Mouse (Mus musculus) neural tube, embryonic 15.5 days (tissue): Measurements from ENCODE around the gene Akap17b. TPM values are rescaled to one million over a fixed set of nuclear protein-coding genes. Genes with fewer than 3 reads are reported as not detected.
A peak's percentile ranks its signal among the peaks of the same experiment; 100 is the strongest.

Experiments used
- ATAC-seq: fragments of 200-750 bp; cut with Nextera tagmentation; 2 replicates; pipeline ENCODE4 v1.8.0; 2017; ENCODE audit warnings: mild to moderate bottlenecking, moderate TSS enrichment, moderate library complexity; ENCODE audit not compliant: low FRiP score
- H3K27ac ChIP-seq: fragments of 300-500 bp; sonication (generic); replicated peaks from 2 replicates; pipeline ENCODE4 v1.5.1; 2015; ENCODE audit warnings: mild to moderate bottlenecking, inconsistent platforms
- H3K27me3 ChIP-seq: fragments of 300-500 bp; sonication (generic); replicated peaks from 2 replicates; pipeline ENCODE4 v1.6.1; 2015; ENCODE audit warnings: inconsistent platforms
- H3K36me3 ChIP-seq: fragments of 300-500 bp; sonication (generic); 2 replicates; pipeline ENCODE4 v1.6.1; 2015; ENCODE audit warnings: inconsistent platforms
- H3K4me1 ChIP-seq: fragments of 300-500 bp; sonication (generic); 2 replicates; pipeline ENCODE4 v1.6.1; 2015; ENCODE audit warnings: inconsistent platforms
- H3K4me2 ChIP-seq: fragments of 300-500 bp; sonication (generic); 2 replicates; pipeline ENCODE4 v1.6.1; 2015; ENCODE audit warnings: inconsistent platforms, mild to moderate bottlenecking, moderate library complexity
- H3K4me3 ChIP-seq: fragments of 300-500 bp; sonication (generic); replicated peaks from 2 replicates; pipeline ENCODE4 v1.5.1; 2015; ENCODE audit warnings: mild to moderate bottlenecking, inconsistent platforms
- H3K9ac ChIP-seq: fragments of 300-500 bp; sonication (generic); replicated peaks from 2 replicates; pipeline ENCODE4 v1.6.1; 2015; ENCODE audit warnings: mild to moderate bottlenecking, inconsistent platforms
- H3K9me3 ChIP-seq: fragments of 300-500 bp; sonication (generic); replicated peaks from 2 replicates; pipeline ENCODE4 v1.6.1; 2016; ENCODE audit warnings: inconsistent platforms
- WGBS: fragments of 180-500 bp; shearing (Covaris S2); methylation state at CpG from one replicate; pipeline ENCODE4 v1.1.7; 2015; ENCODE audit warnings: mixed read lengths; 5-methylcytosine and 5-hydroxymethylcytosine counted together
- polyA plus RNA-seq: library from polyadenylated mRNA; unstranded; fragments of >200 nt; fragmentation: Nextera tagmentation; extraction: Ambion mirVana; gene quantifications from 2 replicates; pipeline ENCODE4 v1.2.1, GENCODE M21; 2015

Gene Akap17b
- polyA plus RNA-seq, 1 experiment from 2014 or later: 6.1 TPM

GRCm38 (mm10) chrX:36586629-36587303 lies 58.4 kb downstream of the Akap17b start:
- peak; percentile 53; the same call in 1 of the 2 replicates for ATAC-seq
- Histone ChIP-seq H3K4me3 (no peak overlapping the region), H3K36me3 (no peaks in the 10 kb centered on the region), H3K9me3 (no peaks in the 10 kb centered on the region), H3K27ac (peak overlapping the region; percentile 73), H3K9ac (no peak overlapping the region), H3K27me3 (no peaks in the 10 kb centered on the region), H3K4me2 (peak overlapping the region; percentile 13), H3K4me1 (peaks cover 7% of the 10 kb centered on the region; the same call in 1 of the 2 replicates)
- WGBS: 44% methylated on average over 1 of the region's 1 CpGs

- H3K9ac ChIP-seq: no peak overlapping the region
- WGBS: 29% methylated on average over 3 of the region's 3 CpGs
- no peaks in the 10 kb centered on the region for H3K9me3 ChIP-seq
- no peak for ATAC-seq
- H3K27ac ChIP-seq: no peak overlapping the region
- no peak overlapping the region for H3K4me3 ChIP-seq
- no peaks in the 10 kb centered on the region for H3K36me3 ChIP-seq
- no peak overlapping the region for H3K4me2 ChIP-seq
- H3K27me3 ChIP-seq: no peaks in the 10 kb centered on the region
- H3K4me1 ChIP-seq: no peaks in the 10 kb centered on the region
Observed at GRCm38 (mm10) chrX:36562079-36562478, 83.1 kb downstream of the Akap17b start.

GRCm38 (mm10) chrX:36561650-36562049 lies 83.5 kb downstream of the Akap17b start:
- H3K27ac ChIP-seq: no peak overlapping the region
- ATAC-seq: no peak
- H3K4me3 ChIP-seq: no peak overlapping the region
- H3K27me3 ChIP-seq: no peaks in the 10 kb centered on the region
- H3K4me2 ChIP-seq: no peak overlapping the region
- 13% methylated on average over 7 of the region's 7 CpGs for WGBS
- no peaks in the 10 kb centered on the region for H3K9me3 ChIP-seq
- no peaks in the 10 kb centered on the region for H3K36me3 ChIP-seq
- H3K9ac ChIP-seq: no peak overlapping the region
- no peaks in the 10 kb centered on the region for H3K4me1 ChIP-seq

- H3K9me3 ChIP-seq: no peaks in the 10 kb centered on the region
- no peaks in the 10 kb centered on the region for H3K36me3 ChIP-seq
- H3K9ac ChIP-seq: no peak overlapping the region
- ATAC-seq: no peak
- no peak overlapping the region for H3K27ac ChIP-seq
- H3K4me1 ChIP-seq: no peaks in the 10 kb centered on the region
- no peaks in the 10 kb centered on the region for H3K27me3 ChIP-seq
- H3K4me2 ChIP-seq: no peak overlapping the region
- 79% methylated on average over 4 of the region's 4 CpGs for WGBS
- no peak overlapping the region for H3K4me3 ChIP-seq
Observed at GRCm38 (mm10) chrX:36560170-36560569, 85.0 kb downstream of the Akap17b start.

Other genes starting within 250 kb of the Akap17b start
- gene Gm6268, start 244.1 kb downstream of the Akap17b start, polyA plus RNA-seq: not detected in 2 replicates
- gene Gm14569, start 153.6 kb downstream of the Akap17b start, polyA plus RNA-seq: not detected in 2 replicates
- 497 and 560 TPM in 2 replicates for gene Pgrmc1, start 47.2 kb downstream of the Akap17b start, polyA plus RNA-seq
- gene Slc25a43, start 98.3 kb upstream of the Akap17b start, polyA plus RNA-seq: 1.5 and 2.2 TPM in 2 replicates
- gene Slc25a5, start 150.3 kb upstream of the Akap17b start, polyA plus RNA-seq: 530 and 612 TPM in 2 replicates
- gene Ube2a, start 228.5 kb upstream of the Akap17b start, polyA plus RNA-seq: 115 and 117 TPM in 2 replicates
- gene C330007P06Rik, start 228.7 kb upstream of the Akap17b start, polyA plus RNA-seq: 24.2 and 27.6 TPM in 2 replicates